In the genomic region with DNA sequence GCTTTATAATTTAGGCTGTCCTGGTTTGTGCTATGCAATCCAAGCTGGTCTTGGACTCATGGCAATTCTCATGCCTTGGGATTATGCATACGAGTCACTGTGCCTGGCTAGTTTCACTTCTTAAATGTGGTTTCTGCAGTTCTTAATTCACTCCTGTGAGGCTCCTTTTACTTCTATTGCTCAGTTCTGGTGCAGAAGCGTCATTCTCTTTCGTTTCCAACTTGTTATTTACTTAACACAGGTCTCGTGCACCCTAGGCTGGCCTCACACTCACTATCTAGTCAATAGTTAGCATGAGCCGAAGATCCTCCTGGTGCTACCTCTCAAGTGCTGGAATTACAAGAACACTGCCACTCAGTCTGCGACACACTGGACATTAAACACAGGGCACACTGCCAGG, we compare ENCODE assay signal across 25 mouse cellular contexts.
A peak's percentile ranks its signal among the peaks of the same experiment; 100 is the strongest.
DNase-seq lines count a peak whose midpoint lies in the region; ATAC-seq and TF ChIP-seq lines count a peak whose summit lies in the region.
"Had no signal": no experiment of that assay in that cellular context is flagged by ENCODE, and none has a peak within 500 bp of the region (broad histone marks: within the 10 kb centered on the region; RNA-seq: fewer than 3 reads in every experiment).

No protein-coding gene starts in this region.

- no peak for TF ChIP-seq EP300 in MEL (IDR thresholded peaks at IDR 0.05; ENCODE audit: low read depth in 1 of 2, low read length in 2 of 2)

- no peak overlapping the region for H3K27ac ChIP-seq in heart, embryonic 14.5 days (replicated peaks in 1 of 2; ENCODE audit: control insufficient read depth in 1 of 2, insufficient read depth in 1 of 2, low read depth in 2 of 2, low read length in 2 of 2)
- no peak overlapping the region for H3K27ac ChIP-seq in MEL (ENCODE audit: control insufficient read depth, low read depth, low read length)
- H3K27ac ChIP-seq in kidney, embryonic 14.5 days (ENCODE audit: low read depth, low read length), result no peak overlapping the region
- H3K27ac ChIP-seq: forebrain, embryonic 15.5 days; heart, embryonic 15.5 days; hindbrain, embryonic 13.5 days; intestine, embryonic 15.5 days had no signal

- no peak for DNase-seq in heart, postnatal 25 days (ENCODE audit: low spot score)
- DNase-seq in MEL (ENCODE audit: low read depth, low spot score), result no peak
- DNase-seq in testis, postnatal 10 days (ENCODE audit: low spot score), result no peak
- DNase-seq in right cerebral cortex, adult 18-20 months, result no peak
- DNase-seq: adrenal gland, adult 8-10 months; adrenal gland, postnatal 25 days; B cell, adult 2 months; cerebellum, adult 11 months; cerebellum, adult 8-10 months; cerebellum, postnatal 10 days; cerebellum, postnatal 36 days; gastrocnemius, postnatal 25 days; heart, postnatal 10 days; kidney, adult 11 months had no signal

- TF ChIP-seq POLR2A in MEL (IDR thresholded peaks at IDR 0.05; ENCODE audit: control insufficient read depth in 1 of 2, insufficient read depth in 1 of 2, low read depth in 1 of 2, low read length in 2 of 2, poor library complexity in 1 of 2), result no peak

- H3K4me1 ChIP-seq in heart, embryonic 14.5 days (ENCODE audit: control insufficient read depth in 2 of 2, insufficient read depth in 2 of 2, low read length in 2 of 2), result peaks cover 0 to 5% of the 10 kb centered on the region in 2 experiments; a peak in 1 of 4 replicates
- H3K4me1 ChIP-seq in MEL (ENCODE audit: control insufficient read depth in 1 of 2, insufficient read depth in 2 of 2, low read length in 2 of 2), result no peaks in the 10 kb centered on the region
- no peaks in the 10 kb centered on the region for H3K4me1 ChIP-seq in kidney, embryonic 14.5 days (ENCODE audit: control insufficient read depth, insufficient read depth, low read length)
- H3K4me1 ChIP-seq: intestine, embryonic 15.5 days had no signal

- no peak for ATAC-seq in heart, embryonic 14.5 days (ENCODE audit: insufficient number of reproducible peaks, insufficient read depth, low FRiP score, low read depth)
- ATAC-seq in common myeloid progenitor, adult 5-6 weeks (replicated peaks; ENCODE audit: low read depth, poor library complexity, severe bottlenecking), result peak; percentile 58
- ATAC-seq in megakaryocyte progenitor cell, adult 5-6 weeks (replicated peaks; ENCODE audit: poor library complexity), result peak; percentile 58
- ATAC-seq in kidney, embryonic 14.5 days (ENCODE audit: low FRiP score, low TSS enrichment), result no peak
- ATAC-seq: activated CD4-positive, CD25-positive, alpha-beta regulatory T cell, adult 4 months; forebrain, embryonic 15.5 days; hindbrain, embryonic 16.5 days; intestine, embryonic 15.5 days had no signal

- TF ChIP-seq CTCF in MEL (IDR thresholded peaks at IDR 0.05 in 2 of 3, conservative IDR thresholded peaks at IDR 0.05 in 1 of 3; ENCODE audit: control insufficient read depth in 1 of 3, insufficient read depth in 1 of 3, low read depth in 2 of 3, low read length in 3 of 3, poor library complexity in 1 of 3, severe bottlenecking in 1 of 3), result no peak

- no peak overlapping the region for H3K4me3 ChIP-seq in heart, embryonic 14.5 days (ENCODE audit: control insufficient read depth in 1 of 2, insufficient read depth in 1 of 2, low read depth in 1 of 2, low read length in 2 of 2)
- H3K4me3 ChIP-seq in MEL (ENCODE audit: control insufficient read depth in 1 of 2, insufficient read depth in 1 of 2, low read depth in 2 of 2, low read length in 2 of 2), result peak overlapping the region in 1 of 2 experiments; percentile 37; a peak in 1 of 4 replicates
- no peak overlapping the region for H3K4me3 ChIP-seq in kidney, embryonic 14.5 days (ENCODE audit: low read length)
- H3K4me3 ChIP-seq: forebrain, embryonic 15.5 days; heart, embryonic 15.5 days; hindbrain, embryonic 13.5 days; intestine, embryonic 15.5 days had no signal

- H3K79me2 ChIP-seq in MEL (ENCODE audit: control insufficient read depth, insufficient read depth, low read length, poor library complexity), result no peaks in the 10 kb centered on the region

- intact Hi-C loops in heart, postnatal 25 days (cut with DNase I), result no loop called here

- no peaks in the 10 kb centered on the region for H3K9me3 ChIP-seq in heart, embryonic 14.5 days (ENCODE audit: control insufficient read depth, low read length)
- no peaks in the 10 kb centered on the region for H3K9me3 ChIP-seq in MEL (replicated peaks; ENCODE audit: insufficient read depth, low read length)
- no peaks in the 10 kb centered on the region for H3K9me3 ChIP-seq in kidney, embryonic 14.5 days (ENCODE audit: control insufficient read depth, low read length)
- H3K9me3 ChIP-seq: forebrain, embryonic 15.5 days; heart, embryonic 15.5 days; hindbrain, embryonic 13.5 days; intestine, embryonic 15.5 days had no signal

- WGBS in heart, embryonic 14.5 days, result 48% methylated on average over 6 of the region's 6 CpGs
- 70% methylated on average over 6 of the region's 6 CpGs for WGBS in kidney, embryonic 14.5 days

- no peaks in the 10 kb centered on the region for H3K27me3 ChIP-seq in heart, embryonic 14.5 days (ENCODE audit: control insufficient read depth, insufficient read depth, low read length)
- no peaks in the 10 kb centered on the region for H3K27me3 ChIP-seq in MEL (ENCODE audit: control insufficient read depth in 1 of 2, insufficient read depth in 2 of 2, low read length in 2 of 2)
- H3K27me3 ChIP-seq in kidney, embryonic 14.5 days (ENCODE audit: control insufficient read depth, insufficient read depth, low read length), result no peaks in the 10 kb centered on the region
- H3K27me3 ChIP-seq: forebrain, embryonic 15.5 days; heart, embryonic 15.5 days; intestine, embryonic 15.5 days had no signal

- H3K4me2 ChIP-seq in heart, embryonic 14.5 days (ENCODE audit: low read length), result peak overlapping the region; percentile 11; the same call in 1 of the 2 replicates
- H3K4me2 ChIP-seq in kidney, embryonic 14.5 days (replicated peaks; ENCODE audit: low read depth, low read length), result no peak overlapping the region
- H3K4me2 ChIP-seq: forebrain, embryonic 15.5 days; heart, embryonic 11.5 days; heart, embryonic 15.5 days; hindbrain, embryonic 13.5 days; intestine, embryonic 15.5 days had no signal

- no peak for TF ChIP-seq RAD21 in MEL (IDR thresholded peaks at IDR 0.05; ENCODE audit: low read depth, low read length)

- no peaks in the 10 kb centered on the region for H3K36me3 ChIP-seq in heart, embryonic 14.5 days (ENCODE audit: control insufficient read depth, insufficient read depth, low read length)
- no peaks in the 10 kb centered on the region for H3K36me3 ChIP-seq in MEL (ENCODE audit: control insufficient read depth in 1 of 2, insufficient read depth in 2 of 2, low read length in 2 of 2)
- no peaks in the 10 kb centered on the region for H3K36me3 ChIP-seq in kidney, embryonic 14.5 days (ENCODE audit: control insufficient read depth, insufficient read depth, low read length)
- H3K36me3 ChIP-seq: forebrain, embryonic 15.5 days; heart, embryonic 15.5 days; hindbrain, embryonic 13.5 days; intestine, embryonic 15.5 days had no signal

- H3K9ac ChIP-seq in heart, embryonic 14.5 days (ENCODE audit: low read length), result no peak overlapping the region
- 0 out of 2 replicates have a peak overlapping the region, but pooled peaks have one; percentile 11 for H3K9ac ChIP-seq in MEL (ENCODE audit: control insufficient read depth, low read depth, low read length, poor library complexity, severe bottlenecking)
- H3K9ac ChIP-seq in kidney, embryonic 14.5 days (ENCODE audit: low read depth, low read length), result no peak overlapping the region
- H3K9ac ChIP-seq: forebrain, embryonic 15.5 days; heart, embryonic 15.5 days; hindbrain, embryonic 13.5 days; intestine, embryonic 15.5 days had no signal

TF ChIP-seq in MEL, 35 proteins besides CTCF, POLR2A, EP300 and RAD21:
- no peak for TF ChIP-seq NELFE (IDR thresholded peaks at IDR 0.05; ENCODE audit: low read depth, low read length)

Comparison
In these comparisons a context has a peak if more than half of its experiments do, and no peak if none do; other contexts are left out.
1. ATAC-seq: peak in common myeloid progenitor, adult 5-6 weeks (single experiment) and megakaryocyte progenitor cell, adult 5-6 weeks (single experiment); none in heart, embryonic 14.5 days (single experiment) and kidney, embryonic 14.5 days (single experiment).